Mouse (Mus musculus): Measurements from ENCODE around the gene Zfp993.
"Not testable (repeated sequence)": the region's sequence is repeated elsewhere in the genome, so short reads cannot be mapped to it uniquely, and the experiment has no call there.

Gene Zfp993

GRCm38 (mm10) chr4:146610774-146611400 lies at the start of gene Zfp993:
TSS of gene Zfp993 (plus strand) at chr4:146610961.
- not testable (repeated sequence) for DNase-seq (ENCODE audit: extremely low spot score)

GRCm38 (mm10) chr4:146579905-146580873 lies 30.6 kb upstream of the Zfp993 start:
- not testable (repeated sequence) for DNase-seq (ENCODE audit: extremely low spot score)

GRCm38 (mm10) chr4:146603578-146604399 lies 7.0 kb upstream of the Zfp993 start:
- not testable (repeated sequence) for DNase-seq (ENCODE audit: extremely low spot score)

- DNase-seq (ENCODE audit: extremely low spot score) = not testable (repeated sequence)
Observed at GRCm38 (mm10) chr4:146644367-146644766, 33.6 kb downstream of the Zfp993 start.

GRCm38 (mm10) chr4:146649641-146650040 lies 38.9 kb downstream of the Zfp993 start:
- not testable (repeated sequence) for DNase-seq (ENCODE audit: extremely low spot score)

GRCm38 (mm10) chr4:146650115-146650514 lies 39.4 kb downstream of the Zfp993 start:
- not testable (repeated sequence) for DNase-seq (ENCODE audit: extremely low spot score)

GRCm38 (mm10) chr4:146650639-146651038 lies 39.9 kb downstream of the Zfp993 start:
- DNase-seq (ENCODE audit: extremely low spot score) = not testable (repeated sequence)

All from embryo, embryonic 9.5 days (tissue).